In genomic region chr11:19830280-19831062, GRCm38 (mm10) we compare ENCODE assay signal across 8 mouse cellular contexts.
DNase-seq lines count a peak whose midpoint lies in the region; ATAC-seq and TF ChIP-seq lines count a peak whose summit lies in the region.

No protein-coding gene starts in this region.

- peak overlapping the region; percentile 46 for H3K9ac ChIP-seq in ES-Bruce4 (ENCODE audit: low read depth, poor library complexity, severe bottlenecking)
- H3K9ac ChIP-seq in embryonic facial prominence, embryonic 14.5 days (ENCODE audit: low read depth, low read length): no peak overlapping the region
- no peak overlapping the region for H3K9ac ChIP-seq in heart, embryonic 15.5 days

- no peak overlapping the region for H3K4me3 ChIP-seq in ES-Bruce4 (ENCODE audit: low read depth, low read length)
- H3K4me3 ChIP-seq in embryonic facial prominence, embryonic 14.5 days (ENCODE audit: low read depth, low read length): no peak overlapping the region
- H3K4me3 ChIP-seq in heart, embryonic 15.5 days: no peak overlapping the region

- H3K9me3 ChIP-seq in ES-Bruce4 (replicated peaks; ENCODE audit: control insufficient read depth, insufficient read depth, low read length, poor library complexity, severe bottlenecking): no peaks in the 10 kb centered on the region
- H3K9me3 ChIP-seq in embryonic facial prominence, embryonic 14.5 days (ENCODE audit: control insufficient read depth, low read length): no peaks in the 10 kb centered on the region
- H3K9me3 ChIP-seq in heart, embryonic 15.5 days (replicated peaks): no peaks in the 10 kb centered on the region

- no peaks in the 10 kb centered on the region for H3K36me3 ChIP-seq in ES-Bruce4 (ENCODE audit: control insufficient read depth, insufficient read depth, low read length, poor library complexity, severe bottlenecking)
- no peaks in the 10 kb centered on the region for H3K36me3 ChIP-seq in embryonic facial prominence, embryonic 14.5 days (ENCODE audit: control insufficient read depth, insufficient read depth, low read length)
- H3K36me3 ChIP-seq in heart, embryonic 15.5 days: no peaks in the 10 kb centered on the region

- no peak for TF ChIP-seq EP300 in ES-Bruce4 (IDR thresholded peaks at IDR 0.05; ENCODE audit: insufficient read depth, low read depth, low read length)

- DNase-seq in adrenal gland, postnatal 25 days: peak; percentile 84
- DNase-seq in embryonic facial prominence, embryonic 14.5 days (ENCODE audit: low spot score): peak; percentile 88
- DNase-seq in kidney, postnatal 4 days: peak; percentile 90 to 91
- peak; percentile 87 for DNase-seq in lung, postnatal 10 days
- DNase-seq in retina, postnatal 7 days (ENCODE audit: low read depth, low spot score): peak; percentile 72
- peak; percentile 85 for DNase-seq in urinary bladder, postnatal 25 days (ENCODE audit: low spot score)

- H3K4me1 ChIP-seq in ES-Bruce4 (ENCODE audit: control insufficient read depth, insufficient read depth, low read length): peaks cover 21% of the 10 kb centered on the region
- no peaks in the 10 kb centered on the region for H3K4me1 ChIP-seq in embryonic facial prominence, embryonic 14.5 days (ENCODE audit: control insufficient read depth, insufficient read depth, low read length)
- H3K4me1 ChIP-seq in heart, embryonic 15.5 days (replicated peaks): peaks cover 20% of the 10 kb centered on the region; the same call in 1 of the 2 replicates

- no peaks in the 10 kb centered on the region for H3K27me3 ChIP-seq in ES-Bruce4 (ENCODE audit: control insufficient read depth, insufficient read depth, low read length, poor library complexity, severe bottlenecking)
- H3K27me3 ChIP-seq in embryonic facial prominence, embryonic 14.5 days (replicated peaks; ENCODE audit: control insufficient read depth, insufficient read depth, low read length): no peaks in the 10 kb centered on the region
- peaks cover 3% of the 10 kb centered on the region; the same call in 1 of the 2 replicates for H3K27me3 ChIP-seq in heart, embryonic 15.5 days

- ATAC-seq in embryonic facial prominence, embryonic 14.5 days (ENCODE audit: low read depth): 0 out of 2 replicates have a peak, but pooled peaks have one; percentile 34
- ATAC-seq in heart, embryonic 15.5 days (replicated peaks; ENCODE audit: insufficient number of reproducible peaks, insufficient read depth, low FRiP score, low read depth): no peak

- 15% methylated on average over 18 of the region's 18 CpGs for WGBS in embryonic facial prominence, embryonic 14.5 days
- 16% methylated on average over 18 of the region's 18 CpGs for WGBS in heart, embryonic 15.5 days

- H3K27ac ChIP-seq in ES-Bruce4 (ENCODE audit: insufficient read depth, low read length): peak overlapping the region; percentile 80
- H3K27ac ChIP-seq in embryonic facial prominence, embryonic 14.5 days (replicated peaks; ENCODE audit: low read depth, low read length): no peak overlapping the region
- no peak overlapping the region for H3K27ac ChIP-seq in heart, embryonic 15.5 days

- TF ChIP-seq CTCF in ES-Bruce4 (IDR thresholded peaks at IDR 0.05; ENCODE audit: low read depth, low read length): peak; percentile 92

- no peak for TF ChIP-seq POLR2A in ES-Bruce4 (IDR thresholded peaks at IDR 0.05; ENCODE audit: insufficient read depth, low read length)

- H3K4me2 ChIP-seq in embryonic facial prominence, embryonic 14.5 days (ENCODE audit: low read depth, low read length): no peak overlapping the region
- H3K4me2 ChIP-seq in heart, embryonic 15.5 days: peak overlapping the region; percentile 31; the same call in 1 of the 2 replicates
